Mouse (Mus musculus) limb, embryonic 13.5 days (tissue): ENCODE results near the gene Eapp. TPM values are rescaled to one million over a fixed set of nuclear protein-coding genes. Genes with fewer than 3 reads are reported as not detected.
"Not testable (repeated sequence)": the region's sequence is repeated elsewhere in the genome, so short reads cannot be mapped to it uniquely, and the experiment has no call there.

Experiments
- ATAC-seq: fragments of 200-750 bp; cut with Nextera tagmentation; 2 replicates; pipeline ENCODE4 v1.8.0; 2017; ENCODE audit warnings: low read depth, moderate number of reproducible peaks, moderate TSS enrichment; ENCODE audit not compliant: low FRiP score
- H3K27ac ChIP-seq: fragments of 300-500 bp; sonication (generic); 2 replicates; pipeline ENCODE4 v1.5.1; 2015; ENCODE audit warnings: inconsistent platforms, mild to moderate bottlenecking, moderate library complexity
- H3K27me3 ChIP-seq: fragments of 300-500 bp; sonication (generic); 2 replicates; pipeline ENCODE4 v1.6.1; 2015; ENCODE audit warnings: mild to moderate bottlenecking, inconsistent platforms
- H3K36me3 ChIP-seq: fragments of 300-500 bp; sonication (generic); 2 replicates; pipeline ENCODE4 v1.6.1; 2015; ENCODE audit warnings: inconsistent platforms, mild to moderate bottlenecking, moderate library complexity
- H3K4me1 ChIP-seq: fragments of 300-500 bp; sonication (generic); 2 replicates; pipeline ENCODE4 v1.6.1; 2015; ENCODE audit warnings: inconsistent platforms
- H3K4me2 ChIP-seq: fragments of 300-500 bp; sonication (generic); replicated peaks from 2 replicates; pipeline ENCODE4 v1.6.1; 2015; ENCODE audit warnings: inconsistent platforms, mild to moderate bottlenecking, moderate library complexity
- H3K4me3 ChIP-seq: fragments of 300-500 bp; sonication (generic); 2 replicates; pipeline ENCODE4 v1.5.1; 2015; ENCODE audit warnings: moderate library complexity, mild to moderate bottlenecking, inconsistent platforms
- H3K9ac ChIP-seq: fragments of 300-500 bp; sonication (generic); 2 replicates; pipeline ENCODE4 v1.6.1; 2015; ENCODE audit warnings: mild to moderate bottlenecking, inconsistent platforms
- H3K9me3 ChIP-seq: fragments of 300-500 bp; sonication (generic); 2 replicates; pipeline ENCODE4 v1.6.1; 2016; ENCODE audit warnings: inconsistent platforms
- WGBS: fragments of 180-500 bp; shearing (Covaris S2); methylation state at CpG from one replicate; pipeline ENCODE4 v1.1.7; 2015; 5-methylcytosine and 5-hydroxymethylcytosine counted together
- polyA plus RNA-seq: library from polyadenylated mRNA; unstranded; fragments of >200 nt; fragmentation: Nextera tagmentation; extraction: Ambion mirVana; gene quantifications from 2 replicates; pipeline ENCODE4 v1.2.1, GENCODE M21; 2015

Gene Eapp
- 72.8 and 79.7 TPM in 2 replicates for polyA plus RNA-seq

DNA sequence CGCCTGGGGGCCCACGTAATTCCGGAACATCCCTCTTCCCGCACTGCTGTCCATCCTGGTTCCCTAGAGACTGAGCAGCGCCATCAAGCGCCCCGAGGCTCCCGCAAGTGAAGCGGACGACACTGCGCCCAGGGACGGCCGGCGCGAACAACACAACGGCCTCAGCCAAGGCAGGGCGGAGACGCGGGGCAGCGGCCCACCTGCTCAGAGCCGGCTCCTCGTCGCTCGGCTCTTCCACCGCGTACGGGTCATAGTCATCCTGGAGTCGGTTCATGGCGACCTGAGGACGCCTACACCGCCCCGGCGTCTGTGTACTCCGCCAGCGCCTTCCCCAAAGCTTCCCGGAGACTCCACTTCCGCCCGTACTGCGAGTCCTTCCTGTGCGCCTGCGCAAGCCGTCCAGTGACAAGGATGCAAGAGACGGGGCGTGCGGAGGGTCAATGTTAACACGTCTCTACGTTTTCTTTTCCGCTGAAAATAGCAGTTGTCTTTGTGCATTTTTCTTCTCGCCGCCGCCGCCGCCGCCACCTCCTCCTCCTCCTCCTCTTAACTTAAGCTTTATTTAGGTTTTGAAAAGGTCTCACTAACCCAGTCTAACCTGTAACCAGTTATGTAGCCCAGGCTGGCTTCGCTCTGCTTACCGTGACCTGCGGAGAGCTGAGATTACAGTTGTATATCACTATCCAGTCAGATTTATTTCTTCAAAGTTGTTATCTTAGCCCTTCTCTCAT, at the start of gene Eapp:
TSS of gene Eapp (minus strand) at position 387 of the 731 bp plus-strand sequence.
- Histone ChIP-seq H3K9ac (peak within 1 kb of the TSS; percentile 86), H3K4me2 (peak within 1 kb of the TSS; percentile 64), H3K36me3 (peaks cover 10% of the 10 kb centered on the region), H3K27me3 (no peaks in the 10 kb centered on the region), H3K27ac (peak within 1 kb of the TSS; percentile 82), H3K4me3 (peak within 1 kb of the TSS; percentile 94), H3K4me1 (peaks cover 7% of the 10 kb centered on the region), H3K9me3 (no peaks in the 10 kb centered on the region)
- under 1% methylated on average over 57 of the region's 57 CpGs for WGBS
- peak; percentile 86 for ATAC-seq

DNA sequence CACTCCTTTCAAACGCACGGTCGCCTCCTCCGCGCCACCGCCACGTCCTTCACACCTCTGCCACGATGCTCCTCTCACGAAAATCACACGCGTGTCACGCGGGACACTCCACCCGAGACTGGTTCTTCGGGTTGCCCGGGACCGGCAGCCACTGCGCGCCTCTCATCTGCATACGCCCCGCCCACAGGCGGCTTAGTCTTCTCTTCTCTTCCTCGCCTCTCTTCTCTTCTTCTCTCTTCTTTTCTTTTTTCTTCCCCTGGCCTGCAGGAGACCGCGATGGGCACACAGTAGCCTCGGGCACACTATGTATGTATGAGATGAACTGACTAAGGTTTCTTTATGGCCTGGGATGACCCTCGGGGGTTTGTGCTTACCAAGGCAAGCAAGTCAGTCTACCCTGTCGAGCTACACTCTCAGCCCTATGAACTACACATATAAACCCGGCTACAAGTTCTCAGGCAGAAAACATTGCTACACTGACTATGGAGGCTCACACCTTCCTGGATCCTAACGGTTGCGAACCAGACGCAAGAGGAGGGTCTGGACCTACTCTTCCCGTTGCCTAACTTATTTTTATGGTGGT, 43.1 kb upstream of the Eapp start:
- H3K27me3 ChIP-seq, H3K27ac ChIP-seq, H3K9ac ChIP-seq, H3K4me1 ChIP-seq, H3K4me3 ChIP-seq, H3K36me3 ChIP-seq, H3K9me3 ChIP-seq: not testable (repeated sequence)
- 0 out of 2 replicates have a peak overlapping the region, but pooled peaks have one; percentile 31 for H3K4me2 ChIP-seq
- under 1% methylated on average over 11 of the region's 33 CpGs for WGBS
- ATAC-seq: peak; percentile 51

DNA sequence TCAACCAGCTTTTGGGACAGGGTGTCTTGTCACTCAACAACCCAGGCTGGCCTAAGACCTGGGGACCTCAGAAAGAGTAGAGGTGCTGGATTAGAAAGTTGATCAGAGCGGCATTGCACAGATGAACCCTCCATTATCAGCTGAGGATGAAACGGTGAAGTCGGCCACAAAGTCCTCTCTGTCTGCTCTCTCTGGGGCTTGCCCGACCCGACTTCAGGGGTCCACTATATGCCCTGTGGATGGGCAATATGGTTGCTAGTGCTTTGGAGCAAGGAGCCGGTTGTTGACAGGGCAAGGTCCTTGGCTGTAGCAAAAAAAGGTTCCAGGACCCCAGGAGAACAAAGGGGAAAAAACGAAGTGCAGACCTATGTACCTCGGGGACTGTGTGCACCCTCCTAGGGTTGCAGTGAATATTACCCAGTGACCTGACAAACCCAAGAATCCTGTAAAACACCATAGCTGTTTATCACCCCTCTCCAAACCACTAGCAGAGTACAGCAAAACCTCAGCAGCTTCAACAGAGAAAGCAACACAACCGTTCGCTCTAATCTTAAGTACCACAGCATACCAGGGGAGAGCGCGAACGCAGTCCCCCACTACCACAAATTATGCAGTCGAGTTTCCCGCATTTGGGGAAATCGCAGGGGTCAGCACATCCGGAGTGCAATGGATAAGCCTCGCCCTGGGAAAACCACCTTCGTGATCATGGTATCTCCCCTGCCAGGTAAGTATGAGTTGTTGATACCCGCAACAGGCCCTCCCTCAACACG, 42.4 kb upstream of the Eapp start:
- no CpG with 5 or more reads among the region's 21 CpGs for WGBS
- H3K9ac ChIP-seq, H3K4me1 ChIP-seq, H3K27ac ChIP-seq, H3K36me3 ChIP-seq, H3K4me3 ChIP-seq, H3K27me3 ChIP-seq, H3K9me3 ChIP-seq, H3K4me2 ChIP-seq: not testable (repeated sequence)
- ATAC-seq: peak; percentile 88

DNA sequence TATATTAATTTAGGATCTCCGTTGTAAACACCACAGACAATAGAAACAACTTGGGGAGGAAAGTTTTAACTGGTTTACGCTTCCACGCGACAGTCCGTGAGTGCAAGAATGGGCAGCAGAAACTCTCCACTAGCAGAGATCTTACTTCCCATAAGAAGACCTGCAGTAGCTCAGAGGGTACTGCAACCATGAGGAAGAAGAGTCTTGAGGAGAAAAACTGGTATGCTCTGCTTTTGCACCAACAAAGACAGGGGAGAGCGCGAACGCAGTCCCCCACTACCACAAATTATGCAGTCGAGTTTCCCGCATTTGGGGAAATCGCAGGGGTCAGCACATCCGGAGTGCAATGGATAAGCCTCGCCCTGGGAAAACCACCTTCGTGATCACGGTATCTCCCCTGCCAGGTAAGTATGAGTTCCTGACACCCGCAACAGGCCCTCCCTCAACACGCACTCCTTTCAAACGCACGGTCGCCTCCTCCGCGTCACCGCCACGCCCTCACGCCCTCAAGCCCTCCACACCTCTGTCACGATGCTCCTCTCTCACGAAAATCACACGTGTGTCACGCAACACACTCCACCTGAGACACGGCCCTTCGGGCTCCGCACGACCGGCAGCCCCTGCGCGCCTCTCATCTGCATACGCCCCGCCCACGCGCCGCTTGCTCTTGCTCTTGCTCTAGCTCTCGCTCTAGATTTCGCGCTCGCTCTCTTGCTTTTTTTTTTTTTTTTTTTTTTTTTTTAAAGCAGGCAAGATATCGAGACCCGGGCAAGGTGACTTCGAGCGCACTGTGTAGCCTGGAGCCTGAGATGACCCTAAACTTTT, 38.8 kb upstream of the Eapp start:
- not testable (repeated sequence) for H3K9me3 ChIP-seq, H3K27me3 ChIP-seq, H3K4me3 ChIP-seq, H3K4me2 ChIP-seq, H3K9ac ChIP-seq, H3K27ac ChIP-seq, H3K36me3 ChIP-seq, H3K4me1 ChIP-seq
- WGBS: 1% methylated on average over 8 of the region's 49 CpGs
- peak; percentile 46 for ATAC-seq

DNA sequence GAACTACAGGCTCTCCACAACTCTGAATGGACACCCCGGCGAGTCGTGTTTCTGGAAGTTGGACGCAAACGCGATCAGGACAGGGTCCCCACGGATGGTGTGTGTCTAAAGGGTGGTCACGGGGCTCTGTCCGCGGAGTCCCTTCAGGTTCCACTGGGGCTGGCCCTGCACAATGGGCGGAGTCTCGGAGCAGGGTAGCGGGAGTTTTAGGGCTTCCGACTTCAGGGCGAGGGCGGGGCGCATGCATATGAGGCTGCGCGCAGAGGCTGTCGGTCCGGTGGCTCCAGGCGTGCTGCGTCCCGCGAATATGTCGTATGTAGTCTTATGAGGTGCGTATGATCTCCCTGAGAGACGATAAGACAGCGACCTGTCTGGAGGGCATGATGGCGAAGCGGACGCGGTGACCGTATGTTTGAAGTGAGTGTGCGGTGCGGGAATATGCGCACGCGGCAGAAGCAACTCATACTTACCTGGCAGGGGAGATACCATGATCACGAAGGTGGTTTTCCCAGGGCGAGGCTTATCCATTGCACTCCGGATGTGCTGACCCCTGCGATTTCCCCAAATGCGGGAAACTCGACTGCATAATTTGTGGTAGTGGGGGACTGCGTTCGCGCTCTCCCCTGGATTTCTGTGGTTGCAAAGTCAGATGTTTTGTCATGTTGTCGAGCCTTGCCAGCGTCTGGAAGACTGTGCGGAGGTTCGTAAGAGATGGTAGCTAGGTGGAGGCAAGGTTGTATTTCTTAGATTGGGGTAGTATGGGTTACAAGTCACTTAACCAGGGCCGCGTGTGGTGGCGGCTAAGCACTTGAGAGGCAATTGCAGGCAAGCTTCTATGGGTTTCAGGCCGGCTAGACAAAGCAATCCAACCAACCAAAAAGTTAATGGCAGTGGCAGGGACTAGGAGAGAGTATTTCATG, 33.7 kb upstream of the Eapp start:
- not testable (repeated sequence) for H3K36me3 ChIP-seq, H3K27ac ChIP-seq, H3K9ac ChIP-seq, H3K4me1 ChIP-seq, H3K27me3 ChIP-seq, H3K4me2 ChIP-seq, H3K4me3 ChIP-seq, H3K9me3 ChIP-seq
- no CpG with 5 or more reads among the region's 56 CpGs for WGBS
- peak; percentile 93 for ATAC-seq

DNA sequence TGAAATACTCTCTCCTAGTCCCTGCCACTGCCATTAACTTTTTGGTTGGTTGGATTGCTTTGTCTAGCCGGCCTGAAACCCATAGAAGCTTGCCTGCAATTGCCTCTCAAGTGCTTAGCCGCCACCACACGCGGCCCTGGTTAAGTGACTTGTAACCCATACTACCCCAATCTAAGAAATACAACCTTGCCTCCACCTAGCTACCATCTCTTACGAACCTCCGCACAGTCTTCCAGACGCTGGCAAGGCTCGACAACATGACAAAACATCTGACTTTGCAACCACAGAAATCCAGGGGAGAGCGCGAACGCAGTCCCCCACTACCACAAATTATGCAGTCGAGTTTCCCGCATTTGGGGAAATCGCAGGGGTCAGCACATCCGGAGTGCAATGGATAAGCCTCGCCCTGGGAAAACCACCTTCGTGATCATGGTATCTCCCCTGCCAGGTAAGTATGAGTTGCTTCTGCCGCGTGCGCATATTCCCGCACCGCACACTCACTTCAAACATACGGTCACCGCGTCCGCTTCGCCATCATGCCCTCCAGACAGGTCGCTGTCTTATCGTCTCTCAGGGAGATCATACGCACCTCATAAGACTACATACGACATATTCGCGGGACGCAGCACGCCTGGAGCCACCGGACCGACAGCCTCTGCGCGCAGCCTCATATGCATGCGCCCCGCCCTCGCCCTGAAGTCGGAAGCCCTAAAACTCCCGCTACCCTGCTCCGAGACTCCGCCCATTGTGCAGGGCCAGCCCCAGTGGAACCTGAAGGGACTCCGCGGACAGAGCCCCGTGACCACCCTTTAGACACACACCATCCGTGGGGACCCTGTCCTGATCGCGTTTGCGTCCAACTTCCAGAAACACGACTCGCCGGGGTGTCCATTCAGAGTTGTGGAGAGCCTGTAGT, 23.4 kb upstream of the Eapp start:
- not testable (repeated sequence) for H3K4me1 ChIP-seq, H3K9ac ChIP-seq, H3K4me3 ChIP-seq, H3K4me2 ChIP-seq, H3K36me3 ChIP-seq, H3K9me3 ChIP-seq, H3K27ac ChIP-seq, H3K27me3 ChIP-seq
- WGBS: no CpG with 5 or more reads among the region's 56 CpGs
- peak; percentile 93 for ATAC-seq

DNA sequence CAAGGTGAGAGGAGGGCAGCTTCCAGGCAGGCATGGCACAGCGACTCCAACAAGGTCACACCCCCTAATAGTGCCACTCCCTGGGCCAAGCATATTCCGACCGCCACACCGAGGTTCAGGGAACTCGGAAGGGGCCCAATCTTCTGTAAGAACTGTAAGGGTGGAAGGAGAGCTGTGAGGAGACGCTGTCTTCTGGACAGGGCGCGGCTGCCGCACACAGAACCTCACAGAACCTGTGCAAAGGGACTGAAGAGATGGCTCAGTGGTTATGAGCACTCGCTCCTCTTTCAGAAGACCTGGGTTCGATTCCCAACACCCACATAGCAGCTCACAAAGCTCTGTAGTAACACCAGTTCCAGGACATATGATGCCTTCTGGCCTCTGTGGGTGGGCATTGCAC, 21.8 kb upstream of the Eapp start:
- not testable (repeated sequence) for H3K36me3 ChIP-seq, H3K27ac ChIP-seq, H3K27me3 ChIP-seq, H3K9ac ChIP-seq, H3K9me3 ChIP-seq, H3K4me1 ChIP-seq, ATAC-seq, H3K4me3 ChIP-seq, H3K4me2 ChIP-seq
- WGBS: 83% methylated on average over 3 of the region's 11 CpGs

DNA sequence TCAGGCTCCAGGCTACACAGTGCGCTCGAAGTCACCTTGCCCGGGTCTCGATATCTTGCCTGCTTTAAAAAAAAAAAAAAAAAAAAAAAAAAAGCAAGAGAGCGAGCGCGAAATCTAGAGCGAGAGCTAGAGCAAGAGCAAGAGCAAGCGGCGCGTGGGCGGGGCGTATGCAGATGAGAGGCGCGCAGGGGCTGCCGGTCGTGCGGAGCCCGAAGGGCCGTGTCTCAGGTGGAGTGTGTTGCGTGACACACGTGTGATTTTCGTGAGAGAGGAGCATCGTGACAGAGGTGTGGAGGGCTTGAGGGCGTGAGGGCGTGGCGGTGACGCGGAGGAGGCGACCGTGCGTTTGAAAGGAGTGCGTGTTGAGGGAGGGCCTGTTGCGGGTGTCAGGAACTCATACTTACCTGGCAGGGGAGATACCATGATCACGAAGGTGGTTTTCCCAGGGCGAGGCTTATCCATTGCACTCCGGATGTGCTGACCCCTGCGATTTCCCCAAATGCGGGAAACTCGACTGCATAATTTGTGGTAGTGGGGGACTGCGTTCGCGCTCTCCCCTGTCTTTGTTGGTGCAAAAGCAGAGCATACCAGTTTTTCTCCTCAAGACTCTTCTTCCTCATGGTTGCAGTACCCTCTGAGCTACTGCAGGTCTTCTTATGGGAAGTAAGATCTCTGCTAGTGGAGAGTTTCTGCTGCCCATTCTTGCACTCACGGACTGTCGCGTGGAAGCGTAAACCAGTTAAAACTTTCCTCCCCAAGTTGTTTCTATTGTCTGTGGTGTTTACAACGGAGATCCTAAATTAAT, 18.3 kb upstream of the Eapp start:
- peak; percentile 48 for ATAC-seq
- H3K4me1 ChIP-seq, H3K9ac ChIP-seq, H3K36me3 ChIP-seq, H3K27ac ChIP-seq, H3K4me2 ChIP-seq, H3K27me3 ChIP-seq, H3K9me3 ChIP-seq, H3K4me3 ChIP-seq: not testable (repeated sequence)
- 0% methylated on average over 6 of the region's 48 CpGs for WGBS

DNA sequence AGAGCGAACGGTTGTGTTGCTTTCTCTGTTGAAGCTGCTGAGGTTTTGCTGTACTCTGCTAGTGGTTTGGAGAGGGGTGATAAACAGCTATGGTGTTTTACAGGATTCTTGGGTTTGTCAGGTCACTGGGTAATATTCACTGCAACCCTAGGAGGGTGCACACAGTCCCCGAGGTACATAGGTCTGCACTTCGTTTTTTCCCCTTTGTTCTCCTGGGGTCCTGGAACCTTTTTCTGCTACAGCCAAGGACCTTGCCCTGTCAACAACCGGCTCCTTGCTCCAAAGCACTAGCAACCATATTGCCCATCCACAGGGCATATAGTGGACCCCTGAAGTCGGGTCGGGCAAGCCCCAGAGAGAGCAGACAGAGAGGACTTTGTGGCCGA, 14.8 kb upstream of the Eapp start:
- peak; percentile 88 for ATAC-seq
- H3K9me3 ChIP-seq, H3K36me3 ChIP-seq, H3K9ac ChIP-seq, H3K4me3 ChIP-seq, H3K27ac ChIP-seq, H3K4me2 ChIP-seq, H3K27me3 ChIP-seq, H3K4me1 ChIP-seq: not testable (repeated sequence)
- WGBS: 0% methylated on average over 3 of the region's 8 CpGs
